Mouse (Mus musculus): ENCODE data around the gene Sim1.

Gene Sim1

DNA sequence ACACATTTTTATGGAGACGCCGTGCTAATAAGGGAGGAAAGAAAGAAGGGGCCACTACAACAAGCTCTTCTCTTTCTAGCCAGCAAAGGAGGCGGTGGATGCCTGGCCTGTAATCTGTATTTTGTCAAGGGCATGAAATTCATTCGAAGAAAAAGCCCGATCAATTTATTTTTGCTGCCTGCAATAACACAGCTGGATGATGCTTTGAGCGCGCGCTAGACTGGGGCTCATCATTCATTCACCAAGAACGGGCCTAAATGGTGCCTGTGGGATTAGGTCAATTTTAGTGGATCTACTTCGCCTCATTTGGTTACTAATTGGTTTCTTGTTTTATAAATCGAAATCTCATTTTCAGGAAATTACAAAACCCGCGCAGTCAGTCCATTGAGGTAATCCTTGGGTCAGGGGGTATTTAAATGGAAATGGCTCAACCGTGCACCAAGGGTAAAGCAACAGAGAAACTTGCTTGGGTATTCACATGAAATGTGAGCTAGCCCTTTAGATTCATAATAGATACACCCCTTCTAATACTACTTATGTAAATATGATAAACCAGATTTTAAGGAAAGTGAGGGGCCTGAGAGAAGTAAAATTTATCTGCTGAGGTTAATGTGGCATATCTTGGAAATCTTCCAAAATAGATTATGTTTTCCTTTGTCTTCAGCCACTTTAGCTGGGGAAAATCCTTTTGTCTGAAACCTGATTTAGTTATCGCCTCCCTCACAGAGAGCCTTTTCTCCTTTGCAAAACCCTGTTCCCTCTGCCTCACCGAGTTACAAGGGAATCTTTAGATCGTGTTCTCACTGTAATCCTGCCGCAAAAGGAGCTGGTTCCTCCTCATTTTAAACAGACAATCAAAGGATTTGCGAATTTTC, 7.3 kb downstream of the Sim1 start:
- no peak for DNase-seq

DNA sequence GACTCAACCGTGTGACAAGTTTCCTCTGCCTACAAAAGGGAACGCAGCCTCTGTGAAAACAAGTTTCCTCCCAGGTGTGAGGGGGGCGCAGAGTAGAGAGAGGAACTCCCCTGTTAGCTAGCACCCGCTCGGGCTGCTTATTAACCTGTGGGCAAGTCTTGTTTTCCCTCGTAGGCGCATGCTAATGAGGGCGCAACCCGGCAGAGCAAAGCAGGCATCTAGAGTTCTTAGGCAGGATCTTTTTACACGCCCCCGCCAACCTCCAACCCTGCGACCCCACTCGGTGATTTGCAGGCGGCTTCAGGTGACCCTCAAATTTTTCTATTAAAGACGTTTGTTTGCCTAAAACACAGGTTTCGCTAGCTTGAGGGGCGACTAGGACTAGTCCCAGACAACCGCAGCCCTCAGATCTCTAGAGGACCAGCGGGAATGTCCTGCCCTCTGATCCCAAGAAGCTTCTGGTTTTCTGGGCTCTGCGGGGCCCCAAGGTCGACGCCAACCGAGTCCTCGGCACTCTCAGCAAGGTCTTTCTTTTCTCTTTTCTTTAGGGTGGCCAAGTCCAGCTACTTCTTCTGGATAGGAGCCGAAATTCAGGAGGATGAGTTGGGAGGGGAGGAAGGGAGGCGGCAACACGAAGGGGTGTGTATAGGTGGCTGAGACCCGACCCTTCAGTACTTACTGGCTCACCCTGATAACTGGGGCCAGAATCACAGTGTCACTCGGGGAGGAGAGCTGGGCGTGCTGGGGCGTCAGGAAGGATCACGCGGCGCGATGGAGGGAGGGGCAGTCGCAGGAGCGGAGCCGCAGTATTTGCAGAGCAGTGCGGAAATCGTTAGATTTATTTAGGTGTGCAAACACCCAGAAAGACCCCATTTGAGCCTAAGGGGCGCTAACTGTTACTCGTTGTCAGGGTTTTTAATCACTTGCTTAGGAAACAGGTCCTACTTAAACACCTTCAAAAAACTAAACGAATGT, 8.5 kb downstream of the Sim1 start:
- no peak for DNase-seq

- no peak for DNase-seq
Measured at GRCm38 (mm10) chr10:50903846-50904763, 9.6 kb downstream of the Sim1 start.

DNA sequence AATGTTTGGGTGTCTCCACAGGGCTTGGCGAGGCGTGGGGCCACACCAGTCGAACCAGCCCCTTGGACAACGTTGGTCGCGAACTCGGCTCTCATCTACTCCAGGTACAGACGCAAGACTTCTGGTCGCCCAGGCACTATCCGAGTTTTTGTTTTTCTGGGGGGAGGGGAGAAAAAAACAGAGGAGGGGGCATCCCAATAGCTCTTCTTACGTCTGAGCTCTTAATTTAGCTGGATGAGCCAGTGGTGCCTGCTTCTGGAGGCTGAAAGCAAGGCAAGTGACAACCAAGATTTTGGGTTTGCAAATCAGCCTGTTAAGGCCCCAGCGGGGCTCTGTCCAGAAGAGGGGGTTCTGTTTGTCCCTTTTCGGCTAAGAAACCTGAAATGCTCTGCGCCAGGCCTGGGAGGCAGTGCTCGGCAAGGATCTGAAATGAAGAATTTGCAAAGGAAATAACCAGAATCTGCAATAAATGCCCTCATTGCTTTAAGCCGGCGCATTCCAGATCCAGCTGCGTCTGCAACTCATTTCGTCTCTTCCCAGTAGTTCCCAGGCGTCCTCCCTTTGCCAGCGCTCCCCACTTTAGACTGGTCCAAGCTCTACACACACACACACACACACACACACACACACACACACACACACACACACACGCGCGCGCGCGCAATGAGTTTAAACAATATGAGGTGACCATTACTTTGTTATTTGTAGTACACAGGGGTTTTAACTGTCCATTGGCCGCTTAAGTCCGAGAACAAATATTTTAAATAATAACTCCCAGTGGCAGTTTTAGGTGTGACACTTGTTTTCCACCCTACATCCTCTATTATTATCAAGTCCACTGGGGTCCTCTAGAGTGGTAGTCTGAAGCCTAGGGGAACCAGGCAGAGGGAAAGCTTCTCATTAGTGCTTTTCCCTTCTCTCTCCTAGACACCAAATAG, 10.5 kb downstream of the Sim1 start:
- no peak for DNase-seq

- DNase-seq = no peak
Measured at GRCm38 (mm10) chr10:50910400-50910799, 15.8 kb downstream of the Sim1 start.

- no peak for DNase-seq
Measured at GRCm38 (mm10) chr10:50910861-50911410, 16.4 kb downstream of the Sim1 start.

DNA sequence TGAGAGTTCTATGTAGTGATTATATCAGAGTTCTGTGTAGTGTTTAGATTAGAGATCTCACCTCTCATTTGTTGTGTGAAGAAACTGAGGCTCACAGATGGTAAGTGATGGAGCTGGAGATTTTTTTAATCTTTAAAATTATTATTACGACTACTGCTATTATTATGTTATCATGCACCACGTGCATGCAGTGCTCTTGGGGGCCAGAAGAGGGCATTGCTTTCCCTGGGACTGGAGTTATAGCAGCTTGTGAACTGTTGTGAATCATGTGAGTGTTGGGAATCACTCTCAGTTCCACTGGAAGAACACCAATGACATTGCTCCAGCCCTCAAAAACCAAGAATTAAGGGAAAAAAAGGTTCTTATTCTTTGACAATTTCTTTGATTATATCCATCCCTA, 21.1 kb downstream of the Sim1 start:
- no peak for DNase-seq

DNA sequence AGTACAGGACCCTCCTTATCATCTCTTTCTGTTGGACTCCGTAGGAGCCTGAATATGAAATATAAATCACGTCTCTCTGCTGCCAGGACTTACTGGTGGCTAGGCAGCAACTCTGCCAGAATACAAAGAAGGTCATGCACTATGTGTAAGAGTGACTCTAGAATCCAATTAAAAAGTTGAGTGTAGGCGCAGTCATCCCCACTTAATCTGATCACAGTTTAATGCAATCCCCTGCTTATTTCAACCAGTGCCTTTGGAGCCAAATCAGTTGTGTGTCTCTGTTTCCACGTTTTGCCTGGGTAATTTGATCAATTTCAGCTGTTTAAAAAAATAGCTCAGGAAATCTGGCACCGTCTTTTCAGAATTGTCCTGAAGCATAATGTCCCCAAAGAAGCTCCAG, 34.7 kb downstream of the Sim1 start:
- no peak for DNase-seq

DNA sequence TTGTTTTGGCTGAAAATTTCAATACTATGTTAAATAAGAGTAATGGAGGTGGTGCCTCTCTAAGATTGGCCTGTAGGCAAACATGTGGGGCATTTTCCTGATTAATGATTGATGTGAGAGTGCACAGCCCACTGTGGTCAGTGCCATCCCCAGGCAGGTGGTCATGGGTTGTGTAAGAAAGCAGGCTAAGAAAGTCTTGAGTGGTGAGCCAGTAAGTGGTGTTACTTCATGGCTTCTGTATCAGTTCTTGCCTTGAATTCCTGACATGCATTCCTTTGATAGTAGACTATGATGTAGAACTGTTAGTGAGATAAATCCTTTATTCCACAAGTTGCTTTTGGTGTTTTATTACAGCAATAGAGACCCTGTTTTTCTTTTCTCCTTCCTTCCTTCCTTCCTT, 41.1 kb downstream of the Sim1 start:
- DNase-seq = no peak

GRCm38 (mm10) chr10:50973625-50974024, 79.1 kb downstream of the Sim1 start:
- no peak for DNase-seq

DNA sequence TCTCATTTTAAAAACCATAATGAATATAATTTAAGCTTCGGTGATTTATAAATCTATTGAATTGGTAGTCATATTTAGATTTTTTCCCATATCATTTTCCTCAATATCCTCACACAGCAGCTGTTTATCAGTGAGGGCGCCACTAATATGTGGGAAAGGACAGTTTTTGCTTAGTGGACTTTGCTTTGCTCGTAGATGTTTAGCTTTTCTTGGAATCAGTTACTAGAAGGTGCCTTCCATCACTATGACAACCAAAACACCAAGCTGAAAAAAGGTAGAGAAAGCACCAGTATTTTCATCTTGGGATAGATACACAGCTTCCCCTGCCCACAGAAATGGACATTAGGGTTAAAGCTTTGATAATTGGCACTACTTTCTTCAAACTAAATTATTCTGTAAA, 87.3 kb downstream of the Sim1 start:
- no peak for DNase-seq

DNA sequence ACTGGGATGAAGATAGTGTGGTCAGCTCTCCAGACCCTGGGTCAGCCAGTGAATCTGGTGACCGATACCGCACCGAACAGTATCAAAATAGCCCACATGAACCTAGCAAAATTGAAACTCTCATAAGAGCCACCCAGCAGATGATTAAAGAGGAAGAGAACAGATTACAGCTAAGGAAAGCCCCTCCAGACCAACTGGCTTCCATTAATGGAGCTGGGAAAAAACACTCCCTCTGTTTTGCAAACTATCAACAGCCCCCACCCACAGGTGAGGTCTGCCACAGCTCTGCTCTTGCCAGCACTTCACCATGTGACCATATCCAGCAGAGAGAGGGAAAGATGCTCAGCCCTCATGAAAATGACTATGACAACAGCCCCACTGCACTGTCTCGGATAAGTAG, 89.1 kb downstream of the Sim1 start:
- DNase-seq = no peak

GRCm38 (mm10) chr10:51007798-51008197, 113.2 kb downstream of the Sim1 start:
- no peak for DNase-seq

DNA sequence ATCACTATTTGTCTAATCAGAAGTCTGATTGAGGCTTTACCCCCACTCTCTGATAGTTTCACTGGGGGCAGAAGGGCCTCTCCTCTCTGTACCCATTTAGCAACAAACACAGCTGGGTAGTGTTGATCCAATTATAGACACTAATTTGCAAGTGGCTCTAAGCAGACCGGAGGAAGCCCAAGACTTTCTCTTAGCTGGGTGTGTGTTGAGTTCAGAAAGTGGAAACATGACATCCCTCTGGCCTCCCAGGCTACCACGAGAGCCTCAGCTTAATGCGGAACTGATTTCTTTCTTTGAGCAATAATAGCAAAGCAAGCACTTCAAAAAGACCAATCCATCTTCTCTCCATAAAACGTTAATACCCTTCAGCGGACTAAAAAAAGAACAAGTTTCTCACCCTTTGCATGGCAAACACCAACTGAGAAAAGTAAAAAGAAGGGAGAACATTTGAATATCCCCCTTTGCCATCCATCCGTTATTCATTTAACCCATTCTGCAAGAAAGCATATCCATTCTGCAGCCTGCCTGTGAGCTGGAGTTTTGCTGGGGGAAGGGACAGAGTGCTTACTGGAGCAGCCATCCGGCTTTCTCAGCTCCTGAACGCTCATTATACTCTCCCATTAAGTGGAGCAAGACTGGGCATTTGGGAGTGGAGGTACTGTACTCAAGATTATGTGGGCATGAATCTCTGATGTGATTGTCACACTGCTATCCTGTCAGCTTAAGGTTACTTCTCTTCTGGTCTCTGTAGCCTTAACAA, 117.0 kb downstream of the Sim1 start:
- DNase-seq = no peak

GRCm38 (mm10) chr10:51014901-51015300, 120.3 kb downstream of the Sim1 start:
- no peak for DNase-seq

- no peak for DNase-seq
Measured at GRCm38 (mm10) chr10:51015362-51015761, 120.8 kb downstream of the Sim1 start.

GRCm38 (mm10) chr10:51023308-51024279, 129.0 kb downstream of the Sim1 start:
- DNase-seq = no peak

Data from cerebellum, adult 8-10 months (tissue).